Mouse (Mus musculus): ENCODE results near the gene Klc3.

Gene Klc3

GRCm38 (mm10) chr7:19359299-19359891, 44.5 kb downstream of the Klc3 start, which contains the start of the genes Cd3eap and Ppp1r13l:
TSS of gene Cd3eap (minus strand) at chr7:19359483.
TSS of gene Ppp1r13l (plus strand) at chr7:19359749.
- peak; percentile 89 to 93 for DNase-seq

- DNase-seq: no peak
These were observed 45.3 kb downstream of the Klc3 start for GRCm38 (mm10) chr7:19358634-19359033.

- DNase-seq: no peak
These were observed 46.2 kb downstream of the Klc3 start for GRCm38 (mm10) chr7:19357381-19358375.

GRCm38 (mm10) chr7:19356311-19356710, 47.6 kb downstream of the Klc3 start:
- DNase-seq: no peak

GRCm38 (mm10) chr7:19354991-19355390, 48.9 kb downstream of the Klc3 start:
- no peak for DNase-seq

GRCm38 (mm10) chr7:19350221-19350620, 53.7 kb downstream of the Klc3 start:
- DNase-seq: no peak

- no peak for DNase-seq
These were observed 54.6 kb downstream of the Klc3 start for GRCm38 (mm10) chr7:19349188-19349915.

- DNase-seq: peak; percentile 97 to 98
These were observed 58.9 kb downstream of the Klc3 start for GRCm38 (mm10) chr7:19344938-19345471.

All from kidney, postnatal 4 days (tissue).